Mouse (Mus musculus): ENCODE measurements around the gene Foxk1. TPM values are rescaled to one million over a fixed set of nuclear protein-coding genes. Genes with fewer than 3 reads are reported as not detected.

Gene Foxk1
- total RNA-seq, 2 experiments from 2014 or later: 40.6 to 45.7 TPM

- DNase-seq (ENCODE audit: extremely low spot score in 1 of 2, low spot score in 1 of 2): no peak
Observed at GRCm38 (mm10) chr5:142441332-142442044, 40.2 kb downstream of the Foxk1 start.

DNA sequence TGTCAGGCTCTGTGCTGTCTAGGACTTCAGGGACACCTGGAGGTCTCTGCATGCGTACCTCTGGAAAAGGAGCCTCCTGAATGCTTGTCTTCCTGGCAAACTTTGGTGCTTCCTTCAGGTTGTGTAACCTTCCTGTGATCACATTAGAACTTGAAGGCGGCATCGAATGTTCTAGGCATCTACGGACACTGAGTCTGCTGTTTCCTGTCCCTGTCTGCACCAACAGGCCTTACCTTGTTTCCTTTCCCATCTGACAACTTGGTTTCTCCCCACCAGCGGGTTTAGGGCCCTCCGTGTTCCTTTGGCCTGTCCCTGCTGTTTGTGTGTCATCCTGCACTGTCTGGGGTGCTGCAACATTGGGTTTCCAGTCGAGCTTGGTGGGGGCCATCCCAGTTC lies 40.7 kb downstream of the Foxk1 start:
- no peak for DNase-seq (ENCODE audit: extremely low spot score in 1 of 2, low spot score in 1 of 2)

DNA sequence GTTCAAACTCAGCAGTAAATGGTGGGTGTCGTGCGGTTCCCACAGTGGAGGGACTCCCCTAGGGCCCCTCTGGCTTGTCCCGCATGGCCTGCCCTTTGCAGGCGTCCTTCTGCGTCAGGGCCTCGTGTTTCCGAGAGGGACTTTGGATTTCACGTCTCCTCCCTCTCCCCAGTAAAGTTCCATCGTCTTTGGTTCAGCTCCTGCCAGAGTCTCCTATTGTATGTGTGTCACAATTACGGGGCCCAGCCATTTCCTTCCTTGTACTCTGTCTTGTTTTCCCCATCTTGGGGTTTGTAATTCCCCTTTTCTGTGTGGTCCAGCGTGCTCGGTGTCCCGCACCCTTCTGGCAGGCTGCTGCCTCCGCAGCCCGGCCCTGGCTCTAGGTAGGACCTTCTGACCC lies 42.2 kb downstream of the Foxk1 start:
- DNase-seq (ENCODE audit: extremely low spot score in 1 of 2, low spot score in 1 of 2): no peak

DNA sequence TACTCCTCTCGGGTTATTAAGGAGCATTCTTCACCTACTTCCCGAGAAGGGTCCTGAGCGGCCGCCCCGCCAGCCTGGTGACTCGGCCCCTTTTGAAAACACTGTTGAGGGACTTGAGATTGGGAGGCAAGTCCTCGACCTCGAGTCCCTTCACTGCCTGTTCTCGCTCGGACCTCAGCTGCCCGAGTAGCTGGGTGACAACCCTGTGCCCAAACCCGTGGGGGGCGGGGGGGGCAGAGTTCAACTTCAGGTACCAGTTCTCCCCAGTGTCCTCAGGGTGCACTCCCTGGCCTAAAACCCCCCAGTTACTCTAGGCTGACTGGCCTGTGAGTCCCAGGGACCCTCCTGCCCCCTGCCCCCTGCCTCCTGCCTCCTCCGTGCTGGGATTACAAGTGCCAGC lies 42.7 kb downstream of the Foxk1 start:
- no peak for DNase-seq (ENCODE audit: extremely low spot score in 1 of 2, low spot score in 1 of 2)

- DNase-seq (ENCODE audit: extremely low spot score in 1 of 2, low spot score in 1 of 2): no peak
Observed at GRCm38 (mm10) chr5:142444791-142445531, 43.7 kb downstream of the Foxk1 start.

DNA sequence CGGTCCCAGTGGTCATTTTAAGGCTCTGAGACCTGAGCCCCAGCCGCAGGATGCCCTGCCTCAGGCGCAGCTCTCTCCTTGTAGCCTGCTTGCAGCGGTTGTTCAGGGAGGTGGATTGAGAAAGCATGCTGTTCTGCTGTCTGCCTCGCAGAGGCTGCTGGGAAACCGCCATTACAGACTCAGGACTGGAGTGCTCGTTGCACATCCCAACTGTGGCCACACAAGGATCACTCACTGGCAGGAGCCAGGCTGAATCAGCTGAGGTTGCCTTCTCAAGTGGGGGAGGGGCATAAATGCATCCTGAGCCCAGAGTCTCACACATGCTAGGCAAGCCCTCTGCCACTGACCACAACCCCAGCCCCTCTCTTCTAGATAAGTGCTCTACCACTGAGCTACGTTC lies 44.4 kb downstream of the Foxk1 start:
- no peak for DNase-seq (ENCODE audit: extremely low spot score in 1 of 2, low spot score in 1 of 2)

GRCm38 (mm10) chr5:142448076-142448475 lies 46.8 kb downstream of the Foxk1 start:
- DNase-seq (ENCODE audit: extremely low spot score in 1 of 2, low spot score in 1 of 2): peak; percentile 84 to 99

- DNase-seq (ENCODE audit: extremely low spot score in 1 of 2, low spot score in 1 of 2): no peak
Observed at GRCm38 (mm10) chr5:142448623-142449022, 47.3 kb downstream of the Foxk1 start.

- no peak for DNase-seq (ENCODE audit: extremely low spot score in 1 of 2, low spot score in 1 of 2)
Observed at GRCm38 (mm10) chr5:142450846-142451245, 49.5 kb downstream of the Foxk1 start.

DNA sequence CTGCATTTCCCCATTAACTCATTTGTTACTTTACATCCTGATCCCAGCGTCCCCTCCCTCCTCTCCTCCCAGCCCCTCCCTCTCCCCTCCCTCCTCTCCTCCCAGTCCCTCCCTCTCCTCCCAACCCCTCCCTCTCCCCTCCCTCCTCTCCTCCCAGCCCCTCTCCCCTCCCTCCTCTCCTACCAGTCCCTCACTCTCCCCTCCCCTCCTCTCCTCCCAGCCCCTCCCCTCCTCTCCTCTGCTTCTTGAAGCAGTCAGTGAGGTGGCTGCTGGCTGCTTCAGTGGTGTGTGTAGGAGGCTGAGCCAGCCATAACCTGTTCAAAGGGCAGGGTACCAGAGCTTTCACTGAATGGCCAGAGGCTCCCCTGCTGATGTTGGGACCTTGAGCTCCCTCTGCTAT lies 50.5 kb downstream of the Foxk1 start:
- DNase-seq (ENCODE audit: extremely low spot score in 1 of 2, low spot score in 1 of 2): no peak

DNA sequence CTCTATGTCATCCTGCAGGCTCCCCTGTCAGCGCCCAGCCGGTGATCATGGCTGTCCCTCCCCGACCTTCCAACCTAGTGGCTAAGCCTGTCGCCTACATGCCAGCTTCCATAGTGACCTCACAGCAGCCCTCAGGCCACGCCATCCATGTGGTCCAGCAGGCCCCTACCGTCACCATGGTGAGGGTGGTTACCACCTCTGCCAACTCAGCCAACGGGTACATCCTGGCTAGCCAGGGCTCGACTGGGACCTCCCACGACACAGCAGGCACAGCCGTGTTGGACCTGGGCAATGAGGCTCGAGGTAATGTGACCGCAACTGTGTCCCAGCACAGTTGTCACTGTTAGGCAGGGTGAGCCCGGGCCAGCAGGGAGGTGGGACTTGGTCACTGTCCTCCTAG lies 52.4 kb downstream of the Foxk1 start:
- no peak for DNase-seq (ENCODE audit: extremely low spot score in 1 of 2, low spot score in 1 of 2)

DNA sequence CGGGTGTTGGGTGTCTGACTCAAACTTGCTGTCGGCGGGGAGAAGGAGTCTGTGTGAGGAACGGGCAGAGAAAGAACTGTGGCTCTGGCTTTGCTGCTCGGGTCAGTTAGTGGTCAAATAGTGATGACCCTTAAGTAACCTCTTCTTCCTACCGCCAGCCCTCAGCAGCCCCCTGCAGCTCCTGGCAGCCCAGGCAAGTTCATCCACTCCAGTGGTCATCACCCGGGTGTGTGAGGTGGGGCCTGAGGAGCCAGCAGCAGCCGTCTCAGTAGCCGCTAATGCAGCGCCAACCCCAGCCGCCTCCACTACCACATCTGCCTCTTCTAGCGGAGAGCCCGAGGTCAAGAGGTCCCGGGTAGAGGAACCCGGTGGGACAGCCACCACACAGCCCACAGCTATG lies 55.0 kb downstream of the Foxk1 start:
- DNase-seq (ENCODE audit: extremely low spot score in 1 of 2, low spot score in 1 of 2): no peak

GRCm38 (mm10) chr5:142457345-142457744 lies 56.0 kb downstream of the Foxk1 start:
- DNase-seq (ENCODE audit: extremely low spot score in 1 of 2, low spot score in 1 of 2): no peak

DNA sequence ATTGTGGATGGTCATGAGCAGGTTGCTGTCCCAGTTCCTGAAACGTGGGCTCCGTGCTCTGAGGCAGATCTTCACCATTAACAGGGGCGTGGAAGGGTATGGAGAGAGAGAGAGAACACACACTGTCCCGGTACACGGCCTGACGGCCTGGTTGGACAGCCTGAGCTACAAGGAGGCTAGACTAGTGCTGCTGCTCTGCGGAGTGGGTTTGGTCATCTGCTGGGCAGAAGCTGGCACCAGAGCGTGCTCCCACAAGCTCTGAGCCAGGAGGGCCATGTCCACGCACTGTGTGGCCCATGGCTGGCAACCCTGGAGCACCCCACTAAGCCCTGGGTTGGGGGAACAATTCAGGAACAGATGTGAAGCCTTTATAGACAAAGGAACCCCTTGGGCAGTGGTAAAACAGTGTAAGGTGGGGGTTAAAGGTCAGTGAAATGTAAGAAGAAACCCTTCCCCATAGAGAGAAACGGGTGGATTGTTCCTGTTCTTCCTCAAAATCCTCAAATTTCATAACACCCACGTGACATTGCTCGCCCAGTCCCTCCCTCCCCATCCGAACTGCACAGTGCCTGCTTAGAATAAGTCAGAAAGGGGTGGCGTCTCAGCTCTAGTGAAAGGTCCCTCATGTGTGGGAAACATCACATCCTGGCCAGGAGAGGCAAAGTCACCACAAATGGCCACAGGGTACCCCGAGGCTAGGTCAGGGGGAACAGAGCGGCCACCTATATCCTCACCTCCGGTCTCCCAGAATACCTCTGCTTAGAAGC lies 57.7 kb downstream of the Foxk1 start:
- DNase-seq (ENCODE audit: extremely low spot score in 1 of 2, low spot score in 1 of 2): no peak

- no peak for DNase-seq (ENCODE audit: extremely low spot score in 1 of 2, low spot score in 1 of 2)
Observed at GRCm38 (mm10) chr5:142459834-142460233, 58.5 kb downstream of the Foxk1 start.

DNA sequence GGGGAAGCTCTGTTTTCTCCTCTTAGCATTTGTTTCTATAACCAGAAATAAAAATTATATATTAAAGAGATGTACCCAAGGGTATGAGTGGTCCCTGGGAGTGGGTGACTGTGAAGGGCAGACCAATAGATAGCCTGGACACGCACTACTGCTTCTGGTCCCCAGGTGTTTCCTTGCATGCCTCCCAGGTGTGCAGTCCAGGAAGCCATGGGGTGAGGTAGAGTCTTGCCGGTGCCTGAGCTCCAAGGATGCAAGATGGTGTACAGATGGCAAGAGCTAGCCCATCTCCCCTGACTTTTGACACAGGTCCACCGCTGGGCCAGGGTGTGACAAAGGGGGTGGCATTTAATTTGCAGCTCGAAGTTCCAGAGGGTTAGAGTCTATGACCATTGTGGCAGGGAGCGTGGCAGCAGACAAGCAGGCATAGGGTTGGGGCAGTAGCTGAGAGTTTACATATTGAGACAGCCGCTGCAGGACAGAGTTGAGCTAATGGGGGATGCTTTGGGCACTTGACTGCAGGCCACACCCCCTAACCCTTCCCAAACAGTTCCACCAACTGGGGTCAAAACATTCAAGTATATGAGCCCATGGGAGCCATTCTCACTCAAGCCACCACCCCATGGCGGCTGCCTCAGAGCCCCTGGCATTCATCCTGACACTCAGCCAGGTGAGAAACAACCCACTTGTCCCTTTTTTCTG lies 60.8 kb downstream of the Foxk1 start:
- no peak for DNase-seq (ENCODE audit: extremely low spot score in 1 of 2, low spot score in 1 of 2)

GRCm38 (mm10) chr5:142462641-142462948 lies 61.3 kb downstream of the Foxk1 start:
- no peak for DNase-seq (ENCODE audit: extremely low spot score in 1 of 2, low spot score in 1 of 2)

GRCm38 (mm10) chr5:142463011-142463410 lies 61.7 kb downstream of the Foxk1 start:
- no peak for DNase-seq (ENCODE audit: extremely low spot score in 1 of 2, low spot score in 1 of 2)

- DNase-seq (ENCODE audit: extremely low spot score in 1 of 2, low spot score in 1 of 2): peak; percentile 69 to 72
Observed at GRCm38 (mm10) chr5:142463461-142464454, 62.5 kb downstream of the Foxk1 start, which contains the start of gene Ap5z1. Gene Ap5z1, plus strand, starts transcription at chr5:142463944.

DNA sequence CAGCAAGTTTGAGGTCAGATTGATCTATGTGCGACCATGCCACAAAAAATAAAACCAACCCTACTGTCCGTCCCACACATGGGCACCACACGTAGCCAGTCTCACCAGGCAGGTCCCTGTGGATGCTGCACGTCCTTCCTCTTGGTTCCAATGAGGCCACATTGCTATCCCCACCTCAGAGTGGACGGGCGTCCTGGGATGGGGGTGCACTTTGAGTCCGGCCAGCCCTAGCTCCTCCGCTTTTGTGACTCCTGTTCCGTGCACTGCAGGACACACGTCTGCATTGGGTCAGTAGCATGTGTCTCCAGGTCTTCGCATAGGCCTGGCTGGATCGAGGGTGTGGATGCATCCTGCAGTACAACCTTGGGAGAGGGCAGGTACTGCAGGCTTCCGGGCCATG lies 67.1 kb downstream of the Foxk1 start:
- no peak for DNase-seq (ENCODE audit: extremely low spot score in 1 of 2, low spot score in 1 of 2)
